Mouse (Mus musculus) ES-Bruce4 (cell line): ENCODE measurements at regions not wholly inside any gene's neighbourhood (a gene's known extent, or its start where the extent isn't known, plus 50 kb on each side); places are given as distances from the start of the nearest gene placed in this dataset.

Source experiments
- EP300 ChIP-seq: IDR thresholded peaks from 2 replicates; pipeline ENCODE4 v1.6.1; 2011; ENCODE audit warnings: low read depth, low read length; ENCODE audit not compliant: insufficient read depth
- POLR2A ChIP-seq: IDR thresholded peaks from one replicate; pipeline ENCODE4 v1.8.1; 2011; ENCODE audit warnings: low read length; ENCODE audit not compliant: insufficient read depth

DNA sequence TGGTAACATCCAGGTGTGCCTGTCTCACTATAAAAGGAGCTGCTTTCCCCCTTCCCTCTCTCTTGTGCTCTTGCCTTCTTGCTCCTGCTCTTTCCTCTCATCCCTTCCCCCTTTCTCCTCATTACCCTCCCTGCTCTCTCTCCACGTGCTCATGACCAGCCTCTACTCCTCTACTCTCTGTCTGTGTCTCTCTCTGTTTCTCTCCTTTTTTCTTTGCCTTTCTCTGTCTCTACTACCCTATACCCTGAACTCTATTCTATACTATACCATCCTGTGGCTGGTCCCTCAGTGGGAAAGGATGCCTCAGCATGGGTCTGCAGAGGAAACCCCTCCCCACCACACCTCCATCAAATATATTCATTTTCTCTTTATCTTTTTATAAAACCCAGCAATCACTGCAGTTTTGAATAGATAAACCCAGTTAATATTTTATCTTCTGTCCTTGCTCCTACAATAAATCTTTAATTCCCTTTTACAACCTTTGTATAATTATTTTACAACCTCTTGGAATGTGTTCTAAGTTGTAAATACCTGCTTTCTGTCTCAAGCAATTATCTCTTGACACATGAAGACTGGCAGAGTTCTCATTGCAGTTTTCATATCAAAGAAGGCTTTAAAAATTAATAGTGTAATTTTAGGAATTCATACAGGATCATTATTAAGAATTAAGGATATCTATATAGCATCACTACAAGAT lies 127.1 kb upstream of the Gnai1 start:
- TF ChIP-seq POLR2A: no peak
- TF ChIP-seq EP300: no peak
